Mouse (Mus musculus): Measurements from ENCODE around the gene Slc41a3. TPM values are rescaled to one million over a fixed set of nuclear protein-coding genes. Genes with fewer than 3 reads are reported as not detected.

The Slc41a3 gene
- polyA plus RNA-seq, 1 experiment = 79.5 TPM

DNA sequence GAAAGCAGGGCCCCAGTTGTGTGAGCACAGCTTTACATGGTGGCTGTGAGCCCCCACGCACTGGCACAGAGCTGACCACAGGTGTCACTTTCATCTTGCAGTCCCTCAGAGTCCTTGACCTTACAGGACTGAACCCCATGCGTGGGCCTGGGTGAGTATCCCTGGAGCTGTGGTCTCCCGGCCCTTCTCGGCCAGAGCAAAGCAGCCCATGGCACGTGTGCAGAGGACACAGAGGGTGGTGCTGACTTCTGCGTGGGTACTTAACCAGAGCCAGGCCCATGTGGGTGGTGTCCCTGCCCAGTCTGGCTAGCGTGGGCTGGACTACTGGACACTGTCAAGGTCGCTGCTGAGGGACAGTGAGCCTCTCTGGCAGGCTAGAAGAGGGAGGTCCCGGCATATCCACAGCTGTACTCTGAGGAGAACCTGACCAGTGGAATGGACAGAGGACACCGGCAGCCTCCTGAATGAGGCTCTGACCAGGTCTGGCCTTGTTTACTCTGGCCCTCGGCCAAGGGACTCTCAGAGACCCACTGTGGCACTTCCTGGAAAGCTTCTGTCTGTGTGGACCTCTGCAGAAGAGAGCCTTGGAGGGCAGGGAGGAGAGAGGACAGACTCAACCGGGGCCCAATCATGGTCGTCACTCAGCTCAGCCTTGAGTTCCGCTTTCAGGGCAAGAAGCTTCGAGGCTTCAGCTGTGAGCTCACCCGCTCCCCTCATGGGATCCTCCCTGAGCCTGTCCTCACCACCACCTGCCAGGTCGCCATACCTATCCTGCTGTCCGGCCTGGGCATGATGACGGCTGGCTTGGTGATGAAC, 14.5 kb downstream of the Slc41a3 start:
- TF ChIP-seq POLR2A (IDR thresholded peaks at IDR 0.05; ENCODE audit: control insufficient read depth, low read depth, low read length) (no peak; the same call in 1 of the 2 replicates), CTCF (IDR thresholded peaks at IDR 0.05; ENCODE audit: control insufficient read depth, insufficient read depth, insufficient replicate concordance, low read depth, low read length) (no peak)
- H3K27ac ChIP-seq (ENCODE audit: control insufficient read depth, insufficient read depth, low read depth, low read length) = no peak overlapping the region; the same call in 1 of the 2 replicates

DNA sequence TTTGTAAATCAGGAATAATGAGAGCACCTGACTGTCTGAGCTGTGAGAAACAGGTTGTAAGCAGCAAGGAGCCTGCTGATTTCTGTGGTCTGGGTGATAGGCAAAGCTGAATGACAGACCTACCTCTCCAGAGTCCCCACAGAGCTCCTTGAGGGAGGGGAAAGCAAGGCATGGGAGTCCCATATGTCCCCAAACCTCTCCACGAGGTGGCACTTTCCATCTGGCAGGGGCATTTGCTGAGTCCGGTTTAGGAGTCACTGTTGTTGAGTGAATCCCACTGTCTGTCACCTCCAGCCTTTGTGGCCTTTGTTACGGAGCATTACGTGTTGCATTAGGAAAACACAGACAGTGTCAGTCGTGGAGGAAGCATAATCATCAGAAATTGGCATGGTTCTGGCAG, 15.4 kb downstream of the Slc41a3 start:
- H3K4me1 ChIP-seq (ENCODE audit: control insufficient read depth, insufficient read depth, low read length) = 0 out of 2 replicates have a peak, but pooled peaks cover 3% of the 10 kb centered on the region
- TF ChIP-seq CTCF (IDR thresholded peaks at IDR 0.05; ENCODE audit: control insufficient read depth, insufficient read depth, insufficient replicate concordance, low read depth, low read length) (no peak), POLR2A (IDR thresholded peaks at IDR 0.05; ENCODE audit: control insufficient read depth, low read depth, low read length) (no peak)
- H3K36me3 ChIP-seq (ENCODE audit: control insufficient read depth, insufficient read depth, low read length) = no peaks in the 10 kb centered on the region
- H3K27me3 ChIP-seq (ENCODE audit: control insufficient read depth, insufficient read depth, low read length) = no peaks in the 10 kb centered on the region
- H3K27ac ChIP-seq (ENCODE audit: control insufficient read depth, insufficient read depth, low read depth, low read length) = no peak overlapping the region
- no peak overlapping the region for H3K4me3 ChIP-seq (ENCODE audit: control insufficient read depth, low read depth, low read length)

More for the DNA sequence above, 14.5 kb downstream of the Slc41a3 start:
- H3K36me3 ChIP-seq (ENCODE audit: control insufficient read depth, insufficient read depth, low read length) = no peaks in the 10 kb centered on the region
- H3K4me3 ChIP-seq (ENCODE audit: control insufficient read depth, low read depth, low read length) = peak overlapping the region; percentile 30
- H3K4me1 ChIP-seq (ENCODE audit: control insufficient read depth, insufficient read depth, low read length) = 0 out of 2 replicates have a peak, but pooled peaks cover 3% of the 10 kb centered on the region
- no peaks in the 10 kb centered on the region for H3K27me3 ChIP-seq (ENCODE audit: control insufficient read depth, insufficient read depth, low read length)

DNA sequence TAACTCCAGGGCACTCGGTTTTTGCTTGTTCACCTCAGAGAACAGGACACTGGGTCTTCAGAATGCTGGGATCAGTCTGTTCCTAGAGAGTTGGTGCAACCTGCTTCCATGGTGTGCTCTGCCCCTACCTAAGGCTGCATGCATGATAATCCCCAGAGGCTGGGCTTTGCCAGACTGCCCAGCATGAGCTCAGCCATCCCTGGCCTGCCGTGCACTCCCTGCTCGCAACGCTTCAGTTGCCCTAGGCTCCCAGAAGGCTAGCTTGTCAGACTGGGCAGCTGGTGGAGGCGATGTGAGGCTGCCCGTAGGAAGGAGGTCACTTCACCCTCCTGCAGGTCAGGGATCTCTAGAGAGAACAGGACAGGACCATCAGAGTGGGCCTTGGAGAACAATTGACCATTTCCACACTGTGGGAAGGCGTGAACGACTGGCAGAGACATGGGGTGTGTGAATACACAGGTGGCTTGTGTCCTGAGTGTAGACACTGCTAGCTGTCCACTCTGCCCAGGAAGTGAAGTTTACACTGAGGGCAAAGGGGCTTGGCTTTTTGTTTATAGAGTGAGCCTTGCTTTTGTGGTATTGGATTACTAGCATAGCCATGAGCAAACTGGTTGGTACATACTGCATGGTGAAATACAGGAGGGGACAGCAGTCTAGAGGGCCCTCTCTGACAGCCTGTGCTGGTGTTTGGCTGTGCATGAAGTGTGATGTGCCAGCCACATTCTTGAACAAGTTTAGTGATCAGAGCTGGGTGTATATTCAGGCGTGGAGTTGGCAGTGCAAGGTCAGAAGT, 16.5 kb downstream of the Slc41a3 start:
- no peaks in the 10 kb centered on the region for H3K27me3 ChIP-seq (ENCODE audit: control insufficient read depth, insufficient read depth, low read length)
- H3K36me3 ChIP-seq (ENCODE audit: control insufficient read depth, insufficient read depth, low read length) = no peaks in the 10 kb centered on the region
- TF ChIP-seq POLR2A (IDR thresholded peaks at IDR 0.05; ENCODE audit: control insufficient read depth, low read depth, low read length) = no peak
- no peak for TF ChIP-seq CTCF (IDR thresholded peaks at IDR 0.05; ENCODE audit: control insufficient read depth, insufficient read depth, insufficient replicate concordance, low read depth, low read length)
- peaks cover 3% of the 10 kb centered on the region; the same call in 1 of the 2 replicates for H3K4me1 ChIP-seq (ENCODE audit: control insufficient read depth, insufficient read depth, low read length)
- no peak overlapping the region for H3K27ac ChIP-seq (ENCODE audit: control insufficient read depth, insufficient read depth, low read depth, low read length)
- no peak overlapping the region for H3K4me3 ChIP-seq (ENCODE audit: control insufficient read depth, low read depth, low read length)

DNA sequence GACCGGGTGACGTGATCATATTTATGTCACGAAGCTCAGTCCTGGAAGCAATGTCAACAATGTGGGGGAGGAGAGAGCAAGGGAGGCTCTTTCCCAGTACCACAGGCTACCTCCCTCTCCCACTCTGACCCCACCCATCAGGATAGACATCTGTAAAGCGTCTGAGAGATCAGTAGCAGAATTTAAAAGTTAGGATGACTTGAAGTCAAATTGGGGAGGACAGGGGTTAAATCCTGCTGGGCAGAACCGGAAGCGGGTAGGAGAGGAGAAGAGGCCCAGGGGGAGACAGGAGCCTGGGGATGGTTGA, 17.0 kb downstream of the Slc41a3 start:
- Histone ChIP-seq H3K27me3 (ENCODE audit: control insufficient read depth, insufficient read depth, low read length) (no peaks in the 10 kb centered on the region), H3K4me3 (ENCODE audit: control insufficient read depth, low read depth, low read length) (no peak overlapping the region), H3K36me3 (ENCODE audit: control insufficient read depth, insufficient read depth, low read length) (no peaks in the 10 kb centered on the region), H3K4me1 (ENCODE audit: control insufficient read depth, insufficient read depth, low read length) (peaks cover 3% of the 10 kb centered on the region; the same call in 1 of the 2 replicates), H3K27ac (ENCODE audit: control insufficient read depth, insufficient read depth, low read depth, low read length) (no peak overlapping the region)
- no peak for TF ChIP-seq POLR2A (IDR thresholded peaks at IDR 0.05; ENCODE audit: control insufficient read depth, low read depth, low read length)
- no peak for TF ChIP-seq CTCF (IDR thresholded peaks at IDR 0.05; ENCODE audit: control insufficient read depth, insufficient read depth, insufficient replicate concordance, low read depth, low read length)

DNA sequence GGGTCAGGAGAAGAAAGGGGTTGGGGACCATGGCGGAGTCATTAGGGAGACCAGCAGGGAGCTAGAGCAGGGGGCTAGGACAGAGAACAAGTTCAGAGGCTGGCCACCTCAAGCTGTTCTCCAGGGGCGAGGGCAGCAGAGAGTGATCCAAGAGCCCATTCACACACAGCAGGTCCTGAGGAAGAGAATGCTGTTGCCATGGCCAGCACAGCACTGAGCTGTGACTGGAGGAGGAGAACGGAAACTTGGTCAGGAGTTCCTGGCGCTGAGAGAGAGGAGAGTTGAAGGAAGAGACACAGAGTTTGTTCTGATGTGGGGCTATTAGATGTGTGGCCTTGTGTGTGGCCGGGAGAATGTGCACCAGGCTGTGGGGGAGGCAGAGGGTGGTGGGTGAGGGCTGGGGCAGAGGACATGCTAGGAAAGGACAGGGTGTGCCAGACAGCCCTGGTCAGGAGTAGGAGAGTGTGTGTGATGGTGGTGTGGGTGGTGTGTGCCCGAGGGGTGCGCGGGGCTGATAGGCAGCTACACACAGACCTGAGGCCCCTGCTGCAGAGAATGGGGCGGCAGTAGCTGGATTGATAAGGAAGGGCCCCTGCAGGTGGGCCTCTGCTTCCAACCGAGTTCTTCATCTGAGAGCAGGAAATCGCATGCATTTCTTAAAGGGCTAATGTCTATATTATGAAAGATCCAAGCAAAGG, 18.4 kb downstream of the Slc41a3 start:
- H3K27ac ChIP-seq (ENCODE audit: control insufficient read depth, insufficient read depth, low read depth, low read length) = no peak overlapping the region
- H3K36me3 ChIP-seq (ENCODE audit: control insufficient read depth, insufficient read depth, low read length) = no peaks in the 10 kb centered on the region; the same call in 1 of the 2 replicates
- peaks cover 3% of the 10 kb centered on the region; the same call in 1 of the 2 replicates for H3K4me1 ChIP-seq (ENCODE audit: control insufficient read depth, insufficient read depth, low read length)
- TF ChIP-seq POLR2A (IDR thresholded peaks at IDR 0.05; ENCODE audit: control insufficient read depth, low read depth, low read length) (no peak), CTCF (IDR thresholded peaks at IDR 0.05; ENCODE audit: control insufficient read depth, insufficient read depth, insufficient replicate concordance, low read depth, low read length) (no peak)
- H3K4me3 ChIP-seq (ENCODE audit: control insufficient read depth, low read depth, low read length) = no peak overlapping the region
- H3K27me3 ChIP-seq (ENCODE audit: control insufficient read depth, insufficient read depth, low read length) = no peaks in the 10 kb centered on the region

DNA sequence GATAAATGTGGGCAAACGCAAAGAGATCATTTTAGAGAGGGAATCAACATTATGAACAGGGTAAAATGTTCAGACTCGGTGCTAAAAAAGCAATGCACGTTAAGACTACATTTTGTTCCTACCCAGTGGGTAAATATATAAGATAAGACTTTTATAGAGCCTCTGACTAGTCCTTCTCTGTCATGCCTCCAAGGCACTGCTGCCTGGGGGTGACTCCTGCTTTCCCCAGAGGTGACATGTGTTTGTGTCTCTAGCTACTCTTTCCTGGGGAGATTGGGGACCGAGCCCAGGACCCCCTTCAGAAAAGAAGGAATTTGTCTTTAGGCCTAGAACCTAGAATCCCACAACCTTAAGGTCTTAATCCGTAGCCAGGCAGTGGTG, 18.9 kb downstream of the Slc41a3 start:
- Histone ChIP-seq H3K27ac (ENCODE audit: control insufficient read depth, insufficient read depth, low read depth, low read length) (no peak overlapping the region), H3K36me3 (ENCODE audit: control insufficient read depth, insufficient read depth, low read length) (no peaks in the 10 kb centered on the region; the same call in 1 of the 2 replicates), H3K27me3 (ENCODE audit: control insufficient read depth, insufficient read depth, low read length) (no peaks in the 10 kb centered on the region), H3K4me1 (ENCODE audit: control insufficient read depth, insufficient read depth, low read length) (peaks cover 3% of the 10 kb centered on the region; the same call in 1 of the 2 replicates), H3K4me3 (ENCODE audit: control insufficient read depth, low read depth, low read length) (no peak overlapping the region)
- TF ChIP-seq CTCF (IDR thresholded peaks at IDR 0.05; ENCODE audit: control insufficient read depth, insufficient read depth, insufficient replicate concordance, low read depth, low read length) (no peak), POLR2A (IDR thresholded peaks at IDR 0.05; ENCODE audit: control insufficient read depth, low read depth, low read length) (no peak)

Measured in testis, adult 2 months (tissue).